Mouse (Mus musculus) thymus, adult 2 months (tissue): ENCODE results near the gene Kif13a.

Source experiments
- CTCF ChIP-seq: fragments of 200-500 bp; IDR thresholded peaks from 2 replicates; pipeline ENCODE4 v1.5.1; 2012; ENCODE audit warnings: mild to moderate bottlenecking, control low read depth, low read length, moderate library complexity, borderline replicate concordance; ENCODE audit not compliant: control insufficient read depth, poor library complexity, insufficient read depth; ENCODE audit errors: extremely low read depth
- POLR2A ChIP-seq: fragments of 200-500 bp; IDR thresholded peaks from 2 replicates; pipeline ENCODE4 v1.6.1; 2012; ENCODE audit warnings: mild to moderate bottlenecking, low read length, control low read depth, moderate library complexity; ENCODE audit not compliant: control insufficient read depth, poor library complexity, insufficient read depth; ENCODE audit errors: extremely low read depth

GRCm38 (mm10) chr13:46967308-46967707 is 37.6 kb upstream of the Kif13a start:
- TF ChIP-seq POLR2A, result no peak
- no peak for TF ChIP-seq CTCF
